Mouse (Mus musculus) embryonic facial prominence, embryonic 10.5 days (tissue): Measurements from ENCODE around the gene Ccdc120. TPM values are rescaled to one million over a fixed set of nuclear protein-coding genes. Genes with fewer than 3 reads are reported as not detected.
"Not testable (repeated sequence)": the region's sequence is repeated elsewhere in the genome, so short reads cannot be mapped to it uniquely, and the experiment has no call there.

Experiments
- DNase-seq: peaks from one replicate; pipeline ENCODE4 v3.0.0-alpha.2; 2017; ENCODE audit warnings: low spot score
- H3K27ac ChIP-seq: fragments of 300-500 bp; sonication (generic); replicated peaks from 2 replicates; pipeline ENCODE4 v1.5.1; 2016; ENCODE audit warnings: mild to moderate bottlenecking
- H3K27me3 ChIP-seq: fragments of 300-500 bp; sonication (generic); replicated peaks from 2 replicates; pipeline ENCODE4 v1.6.1; 2016; ENCODE audit warnings: low read depth, mild to moderate bottlenecking; ENCODE audit not compliant: poor library complexity, severe bottlenecking
- H3K36me3 ChIP-seq: fragments of 300-500 bp; sonication (generic); replicated peaks from 2 replicates; pipeline ENCODE4 v1.6.1; 2016; ENCODE audit warnings: mild to moderate bottlenecking, moderate library complexity
- H3K4me1 ChIP-seq: fragments of 300-500 bp; sonication (generic); 2 replicates; pipeline ENCODE4 v1.6.1; 2016
- H3K4me3 ChIP-seq: fragments of 300-500 bp; sonication (generic); 2 replicates; pipeline ENCODE4 v1.5.1; 2016; ENCODE audit warnings: mild to moderate bottlenecking, moderate library complexity
- H3K9me3 ChIP-seq: fragments of 300-500 bp; sonication (generic); 2 replicates; pipeline ENCODE4 v1.6.1; 2016; ENCODE audit warnings: mild to moderate bottlenecking
- WGBS: fragments of 180-500 bp; shearing (Covaris S2); methylation state at CpG from one replicate; pipeline ENCODE4 v1.1.7; 2016; 5-methylcytosine and 5-hydroxymethylcytosine counted together
- polyA plus RNA-seq: library from polyadenylated mRNA; unstranded; fragments of >200 nt; fragmentation: Nextera tagmentation; extraction: Ambion mirVana; gene quantifications from 2 replicates; pipeline ENCODE4 v1.2.1, GENCODE M21; 2016

The Ccdc120 gene
- polyA plus RNA-seq, 1 experiment from 2014 or later, result 20.3 TPM

GRCm38 (mm10) chrX:7772766-7773165, 22.1 kb upstream of the Ccdc120 start:
- Histone ChIP-seq H3K27me3 (no peaks in the 10 kb centered on the region), H3K9me3 (no peaks in the 10 kb centered on the region), H3K4me1 (no peaks in the 10 kb centered on the region), H3K27ac (no peak overlapping the region), H3K36me3 (peaks cover 67% of the 10 kb centered on the region), H3K4me3 (no peak overlapping the region)
- 59% methylated on average over 2 of the region's 2 CpGs for WGBS
- DNase-seq, result no peak

- 88% methylated on average over 7 of the region's 7 CpGs for WGBS
- peaks cover 17% of the 10 kb centered on the region for H3K4me1 ChIP-seq
- peaks cover 84% of the 10 kb centered on the region for H3K36me3 ChIP-seq
These were observed 18.8 kb upstream of the Ccdc120 start for GRCm38 (mm10) chrX:7769302-7770017.

GRCm38 (mm10) chrX:7765764-7766163, 15.1 kb upstream of the Ccdc120 start:
- WGBS, result 24% methylated on average over 11 of the region's 11 CpGs
- no peak overlapping the region for H3K27ac ChIP-seq
- peaks cover 47% of the 10 kb centered on the region for H3K36me3 ChIP-seq
- 0 out of 2 replicates have a peak, but pooled peaks cover 6% of the 10 kb centered on the region for H3K9me3 ChIP-seq
- H3K4me1 ChIP-seq, result peaks cover 27% of the 10 kb centered on the region
- DNase-seq, result peak; percentile 60
- H3K4me3 ChIP-seq, result peak overlapping the region; percentile 76
- no peaks in the 10 kb centered on the region for H3K27me3 ChIP-seq

More at GRCm38 (mm10) chrX:7769302-7770017, 18.8 kb upstream of the Ccdc120 start:
- Histone ChIP-seq H3K27me3 (no peaks in the 10 kb centered on the region), H3K4me3 (no peak overlapping the region), H3K9me3 (no peaks in the 10 kb centered on the region), H3K27ac (no peak overlapping the region)
- DNase-seq, result no peak

- Histone ChIP-seq H3K4me1 (peaks cover 27% of the 10 kb centered on the region), H3K9me3 (0 out of 2 replicates have a peak, but pooled peaks cover 6% of the 10 kb centered on the region), H3K4me3 (peak overlapping the region; percentile 76), H3K27me3 (no peaks in the 10 kb centered on the region), H3K27ac (no peak overlapping the region), H3K36me3 (peaks cover 42% of the 10 kb centered on the region)
- WGBS, result 23% methylated on average over 13 of the region's 13 CpGs
- DNase-seq, result no peak
These were observed 14.6 kb upstream of the Ccdc120 start for GRCm38 (mm10) chrX:7765281-7765670.

DNA sequence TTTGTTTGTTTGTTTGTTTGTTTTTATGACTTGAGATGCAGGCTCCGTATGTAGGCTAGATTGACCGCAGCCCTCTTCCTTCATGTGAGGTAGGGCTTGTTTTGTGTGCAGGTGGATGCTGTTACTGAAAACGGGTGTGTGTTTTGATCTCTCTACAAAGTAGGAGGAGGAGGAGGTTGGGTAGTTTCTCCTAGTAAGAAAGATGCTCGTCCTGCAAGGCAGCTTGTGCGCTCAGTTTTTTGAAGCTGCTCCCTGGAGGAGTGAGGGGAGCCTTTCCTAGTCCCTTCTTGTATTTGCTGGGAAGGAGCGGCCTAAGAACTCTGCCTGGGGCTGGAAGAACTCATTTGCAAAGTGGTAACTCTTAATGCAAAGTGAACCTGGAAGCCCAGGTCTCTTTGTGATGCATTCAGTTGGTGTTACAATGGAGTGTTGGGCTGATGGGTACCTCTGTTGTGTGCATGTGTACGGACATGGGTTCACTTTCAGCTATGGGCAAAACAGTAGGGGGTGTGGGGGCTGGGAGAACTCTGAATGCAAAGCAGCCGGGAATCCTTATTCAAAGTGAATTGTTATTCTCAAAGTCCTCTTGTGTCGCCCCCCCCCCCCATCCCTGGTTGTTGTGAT, 14.1 kb upstream of the Ccdc120 start:
- 0 out of 2 replicates have a peak, but pooled peaks cover 6% of the 10 kb centered on the region for H3K9me3 ChIP-seq

GRCm38 (mm10) chrX:7763631-7764393, 13.1 kb upstream of the Ccdc120 start:
- WGBS, result 15% methylated on average over 22 of the region's 22 CpGs
- Histone ChIP-seq H3K27ac (peak overlapping the region; percentile 35), H3K4me1 (peaks cover 27% of the 10 kb centered on the region), H3K9me3 (0 out of 2 replicates have a peak, but pooled peaks cover 6% of the 10 kb centered on the region), H3K27me3 (no peaks in the 10 kb centered on the region), H3K4me3 (peak overlapping the region; percentile 76), H3K36me3 (peaks cover 30% of the 10 kb centered on the region)
- DNase-seq, result peak; percentile 48

More for the DNA sequence above, 14.1 kb upstream of the Ccdc120 start:
- WGBS, result 16% methylated on average over 9 of the region's 9 CpGs
- Histone ChIP-seq H3K27ac (no peak overlapping the region), H3K4me1 (peaks cover 27% of the 10 kb centered on the region), H3K36me3 (peaks cover 37% of the 10 kb centered on the region), H3K27me3 (no peaks in the 10 kb centered on the region), H3K4me3 (peak overlapping the region; percentile 76)
- no peak for DNase-seq

DNA sequence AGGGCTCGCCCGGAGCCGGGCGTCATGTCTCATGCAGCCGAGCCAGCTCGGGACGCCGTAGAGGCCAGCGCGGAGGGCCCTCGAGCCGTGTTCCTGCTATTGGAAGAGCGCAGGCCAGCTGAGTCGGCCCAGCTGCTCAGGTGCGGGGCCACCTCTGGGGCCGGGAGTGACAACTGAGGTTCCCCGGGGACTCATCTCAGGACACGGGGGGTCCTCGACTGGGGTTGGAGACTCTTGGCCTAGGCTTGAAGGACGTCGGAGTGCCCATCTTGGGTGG, 12.2 kb upstream of the Ccdc120 start:
- no peak for DNase-seq
- no peaks in the 10 kb centered on the region for H3K27me3 ChIP-seq
- peak overlapping the region; percentile 80 for H3K27ac ChIP-seq
- 0 out of 2 replicates have a peak, but pooled peaks cover 6% of the 10 kb centered on the region for H3K9me3 ChIP-seq
- 15% methylated on average over 21 of the region's 21 CpGs for WGBS
- peaks cover 27% of the 10 kb centered on the region for H3K4me1 ChIP-seq
- H3K4me3 ChIP-seq, result peak overlapping the region; percentile 76
- peaks cover 20% of the 10 kb centered on the region for H3K36me3 ChIP-seq

- peaks cover 15% of the 10 kb centered on the region for H3K36me3 ChIP-seq
- WGBS, result 19% methylated on average over 38 of the region's 38 CpGs
- no peaks in the 10 kb centered on the region for H3K27me3 ChIP-seq
- peak; percentile 92 for DNase-seq
- peak within 1 kb of the TSS; percentile 76 for H3K4me3 ChIP-seq
- H3K4me1 ChIP-seq, result peaks cover 27% of the 10 kb centered on the region
- H3K9me3 ChIP-seq, result 0 out of 2 replicates have a peak, but pooled peaks cover 6% of the 10 kb centered on the region
- peak within 1 kb of the TSS; percentile 80 for H3K27ac ChIP-seq
These were observed 11.6 kb upstream of the Ccdc120 start, which contains the start of gene Tfe3 for GRCm38 (mm10) chrX:7762137-7762920. Gene Tfe3 (plus strand): TSS chrX:7762560.

DNA sequence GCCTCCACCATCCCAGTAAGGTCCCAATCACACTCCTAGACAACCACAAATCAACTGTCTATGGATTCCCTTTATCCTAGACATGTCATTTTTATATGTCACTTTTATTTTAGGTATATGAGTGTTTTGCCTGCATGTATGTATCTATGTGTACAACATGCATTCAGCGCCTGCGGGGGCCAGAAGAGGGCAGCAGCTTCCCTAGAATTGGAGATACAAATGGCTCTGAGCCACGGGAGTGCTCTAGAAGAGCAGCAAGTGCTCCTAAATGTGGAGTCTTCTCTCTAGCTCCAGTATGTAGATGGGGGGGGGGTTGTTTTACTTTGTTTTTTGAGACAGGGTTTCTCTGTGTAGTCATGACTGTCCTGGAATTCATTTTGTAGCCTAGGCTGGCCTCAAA, 2.9 kb upstream of the Ccdc120 start:
- H3K36me3 ChIP-seq, DNase-seq, H3K9me3 ChIP-seq, H3K4me1 ChIP-seq, H3K27me3 ChIP-seq, H3K27ac ChIP-seq, H3K4me3 ChIP-seq: not testable (repeated sequence)
- 16% methylated on average over 3 of the region's 3 CpGs for WGBS

DNA sequence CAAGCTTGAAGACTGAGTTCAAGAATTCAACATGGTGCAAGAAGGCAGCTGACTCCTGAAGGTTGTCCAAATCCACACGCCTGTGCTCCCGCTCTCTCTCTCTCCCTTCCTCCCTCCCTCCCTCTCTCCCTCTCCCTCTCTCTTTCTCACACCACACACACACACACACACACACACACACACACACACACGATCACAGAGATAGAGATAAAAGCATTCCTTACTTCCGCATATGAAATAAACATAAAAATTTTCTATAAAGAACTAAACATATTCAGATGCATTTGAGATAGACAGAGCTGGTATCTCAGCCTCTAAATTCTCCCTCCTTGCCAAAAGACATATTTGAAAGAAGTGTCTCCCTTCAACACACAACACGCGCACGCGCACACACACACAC, 5.3 kb downstream of the Ccdc120 start:
- no peak overlapping the region for H3K27ac ChIP-seq
- DNase-seq, result no peak
- WGBS, result 93% methylated on average over 8 of the region's 8 CpGs
- H3K36me3 ChIP-seq, result no peaks in the 10 kb centered on the region
- H3K9me3 ChIP-seq, result no peaks in the 10 kb centered on the region
- no peaks in the 10 kb centered on the region for H3K27me3 ChIP-seq
- peaks cover 5% of the 10 kb centered on the region; the same call in 1 of the 2 replicates for H3K4me1 ChIP-seq
- no peak overlapping the region for H3K4me3 ChIP-seq

DNA sequence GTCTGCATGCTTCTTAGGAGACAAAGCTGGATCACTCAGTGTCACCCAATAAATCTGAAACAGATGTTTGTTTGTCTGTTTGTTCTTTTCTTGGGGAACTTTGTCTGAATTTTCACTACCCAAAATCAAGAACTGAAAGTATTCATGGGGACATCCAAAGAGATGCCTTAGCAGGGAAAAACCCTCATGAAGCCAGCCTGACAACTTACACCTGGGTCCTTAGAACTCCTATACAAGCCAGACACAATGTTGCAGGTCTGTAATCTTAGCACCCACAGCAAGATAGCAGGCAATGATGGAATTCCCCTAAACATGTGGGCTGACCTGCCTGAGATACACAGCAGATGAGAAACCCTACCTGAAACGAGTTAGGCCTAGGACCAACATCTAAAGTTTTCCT, 5.8 kb downstream of the Ccdc120 start:
- DNase-seq, result no peak
- H3K4me3 ChIP-seq, result no peak overlapping the region
- no peaks in the 10 kb centered on the region for H3K36me3 ChIP-seq
- H3K27me3 ChIP-seq, result no peaks in the 10 kb centered on the region
- H3K4me1 ChIP-seq, result peaks cover 9% of the 10 kb centered on the region; the same call in 1 of the 2 replicates
- H3K27ac ChIP-seq, result no peak overlapping the region
- 55% methylated on average over 1 of the region's 1 CpGs for WGBS
- H3K9me3 ChIP-seq, result no peaks in the 10 kb centered on the region

- no peaks in the 10 kb centered on the region for H3K9me3 ChIP-seq
- H3K4me1 ChIP-seq, result peaks cover 12% of the 10 kb centered on the region
- H3K27ac ChIP-seq, result no peak overlapping the region
- H3K27me3 ChIP-seq, result no peaks in the 10 kb centered on the region
- no peaks in the 10 kb centered on the region for H3K36me3 ChIP-seq
- H3K4me3 ChIP-seq, result no peak overlapping the region
- 62% methylated on average over 5 of the region's 5 CpGs for WGBS
- no peak for DNase-seq
These were observed 7.2 kb downstream of the Ccdc120 start for GRCm38 (mm10) chrX:7743470-7743869.
